Mouse (Mus musculus): ENCODE results near the gene Hmgb1.

Gene Hmgb1

DNA sequence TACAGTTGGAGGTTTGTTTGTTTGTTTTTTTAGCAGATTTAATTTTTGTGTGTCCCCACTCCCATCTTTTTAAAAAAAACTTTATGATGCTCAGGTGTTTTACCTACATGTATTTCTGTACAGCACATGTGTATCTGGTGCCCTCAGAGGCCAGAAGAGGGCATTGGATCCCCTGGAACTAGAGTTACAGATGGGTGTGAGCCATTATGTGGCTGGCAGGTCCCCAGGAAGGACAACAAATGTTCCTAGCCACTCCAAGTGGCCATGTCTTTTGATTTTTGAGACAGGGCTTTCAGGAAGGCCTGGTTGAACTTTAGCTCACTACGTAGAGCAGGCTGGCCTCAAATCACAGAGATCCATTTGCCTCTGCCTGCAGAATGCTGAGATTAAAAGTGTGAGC lies 121.5 kb downstream of the Hmgb1 start:
- DNase-seq (ENCODE audit: low read depth, low spot score): no peak

- DNase-seq (ENCODE audit: low read depth, low spot score): peak; percentile 20
Observed at GRCm38 (mm10) chr5:149053352-149054168, 130.7 kb downstream of the Hmgb1 start.

- peak; percentile 96 for DNase-seq (ENCODE audit: low read depth, low spot score)
Observed at GRCm38 (mm10) chr5:149052421-149053338, 131.6 kb downstream of the Hmgb1 start.

- DNase-seq (ENCODE audit: low read depth, low spot score): peak; percentile 21
Observed at GRCm38 (mm10) chr5:149051571-149052420, 132.5 kb downstream of the Hmgb1 start.

DNA sequence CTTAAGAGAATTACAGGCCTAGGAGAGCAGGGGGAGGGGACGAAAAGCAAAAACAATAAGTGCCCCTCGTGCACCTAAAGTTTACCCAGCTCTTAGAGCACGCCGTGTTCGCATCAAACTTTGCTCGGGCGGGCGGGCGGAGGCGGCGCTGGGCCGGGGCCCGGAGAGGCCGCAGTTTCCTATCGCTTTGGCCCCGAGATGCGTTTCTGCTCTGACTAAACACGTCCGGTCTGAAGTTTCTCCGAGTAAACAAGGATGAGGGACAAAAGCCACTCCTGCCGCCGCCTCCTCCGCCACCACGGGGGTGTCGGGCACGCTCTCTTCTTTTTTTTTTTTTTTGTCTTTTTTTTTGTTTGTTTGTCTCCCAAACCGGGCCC lies 133.1 kb downstream of the Hmgb1 start:
- DNase-seq (ENCODE audit: low read depth, low spot score): no peak

DNA sequence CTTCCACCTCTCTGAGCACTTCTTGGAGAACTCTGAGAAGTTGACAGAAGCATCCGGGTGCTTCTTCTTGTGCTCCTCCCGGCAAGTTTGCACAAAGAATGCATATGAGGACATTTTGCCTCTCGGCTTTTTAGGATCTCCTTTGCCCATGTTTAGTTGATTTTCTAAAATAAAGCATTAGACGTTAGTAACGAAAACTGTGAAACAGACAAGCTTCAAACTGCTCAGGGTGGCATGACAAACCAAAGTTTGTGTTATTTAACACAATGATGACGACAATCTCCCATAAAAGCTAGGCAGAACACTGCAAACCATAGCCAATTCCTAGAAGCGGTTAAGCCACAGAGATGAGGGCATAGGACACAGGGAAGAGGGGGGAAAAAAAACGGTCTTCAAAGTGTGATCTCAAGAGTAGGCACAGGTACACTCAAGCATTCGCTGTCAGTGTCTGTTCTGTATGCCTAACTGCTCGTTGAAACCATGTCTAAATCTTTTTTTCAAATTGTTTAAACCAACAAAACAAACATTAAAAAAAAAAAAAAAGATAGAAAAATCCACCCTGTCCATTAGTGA lies 133.6 kb downstream of the Hmgb1 start:
- DNase-seq (ENCODE audit: low read depth, low spot score): no peak

DNA sequence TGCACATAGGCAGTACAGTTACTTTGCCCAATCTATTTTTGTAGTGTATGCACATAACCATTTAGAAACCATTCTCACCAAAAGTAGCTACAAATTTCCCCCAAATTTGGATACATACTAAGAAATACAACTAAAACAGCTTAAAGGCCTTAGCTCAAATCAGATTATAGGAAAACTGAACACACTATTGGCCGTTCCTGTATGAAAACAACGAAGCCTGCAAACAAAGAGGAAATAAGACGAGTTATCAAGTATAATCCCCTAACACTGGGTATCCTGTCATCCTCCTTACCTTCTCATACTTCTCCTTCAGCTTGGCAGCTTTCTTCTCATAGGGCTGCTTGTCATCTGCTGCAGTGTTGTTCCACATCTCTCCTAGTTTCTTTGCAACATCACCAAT lies 134.9 kb downstream of the Hmgb1 start:
- DNase-seq (ENCODE audit: low read depth, low spot score): no peak

DNA sequence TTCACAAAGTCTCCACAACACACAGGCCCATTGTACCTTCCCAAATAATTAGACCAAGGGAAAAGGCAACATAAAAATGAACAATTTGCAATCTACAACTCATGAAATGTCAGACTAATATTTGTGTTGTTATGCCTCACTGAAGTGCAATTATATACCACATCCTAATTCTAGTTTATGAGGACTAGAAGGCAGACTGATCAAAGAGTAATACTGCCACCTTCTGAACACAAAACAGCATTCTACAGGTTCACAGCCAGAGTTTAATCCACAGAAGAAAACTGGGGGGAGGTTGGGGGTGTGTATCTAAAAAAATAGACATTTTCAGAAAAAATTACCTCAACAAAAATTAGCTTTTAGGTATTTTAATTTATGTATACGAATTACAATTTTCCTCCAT lies 135.3 kb downstream of the Hmgb1 start:
- no peak for DNase-seq (ENCODE audit: low read depth, low spot score)

DNA sequence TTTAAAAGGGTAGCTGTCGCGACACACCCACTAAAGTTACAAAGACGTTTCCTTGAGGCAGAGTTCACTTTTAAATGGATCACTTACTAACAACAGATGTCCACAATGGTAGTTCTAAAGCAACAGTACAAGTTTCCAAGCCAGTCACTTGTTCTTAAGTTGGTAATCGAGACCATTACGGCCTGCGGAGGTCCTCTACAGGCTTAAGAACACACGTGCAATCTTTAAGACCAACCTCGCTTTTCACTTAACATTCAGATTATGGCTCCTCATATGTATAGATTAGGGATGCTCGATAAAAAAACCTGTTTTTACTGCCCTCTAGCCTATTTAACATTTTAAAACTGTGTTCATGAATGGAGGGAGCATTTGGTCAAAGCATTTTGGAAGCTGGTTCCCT lies 137.6 kb downstream of the Hmgb1 start:
- DNase-seq (ENCODE audit: low read depth, low spot score): no peak

- no peak for DNase-seq (ENCODE audit: low read depth, low spot score)
Observed at GRCm38 (mm10) chr5:149045470-149046085, 138.7 kb downstream of the Hmgb1 start.

DNA sequence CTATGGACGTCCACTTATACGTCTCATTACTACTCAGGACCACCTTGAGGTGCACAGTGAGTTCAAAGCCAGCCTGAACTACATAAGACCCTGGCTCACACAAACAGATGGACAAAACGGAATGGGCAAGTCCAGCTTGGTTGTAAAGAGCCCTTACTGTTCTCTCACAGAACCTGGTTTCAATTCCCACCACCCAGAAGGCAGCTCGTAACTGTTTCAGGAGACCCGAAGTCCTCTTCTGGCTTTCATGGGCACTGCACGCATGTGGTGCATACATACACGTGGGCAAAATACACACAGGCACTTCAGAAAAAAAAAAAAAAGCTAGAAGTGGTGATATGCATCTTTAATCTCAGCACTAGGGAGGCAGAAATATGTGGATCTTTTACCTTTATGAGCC lies 139.2 kb downstream of the Hmgb1 start:
- DNase-seq (ENCODE audit: low read depth, low spot score): no peak

- no peak for DNase-seq (ENCODE audit: low read depth, low spot score)
Observed at GRCm38 (mm10) chr5:149044067-149044466, 140.2 kb downstream of the Hmgb1 start.

DNA sequence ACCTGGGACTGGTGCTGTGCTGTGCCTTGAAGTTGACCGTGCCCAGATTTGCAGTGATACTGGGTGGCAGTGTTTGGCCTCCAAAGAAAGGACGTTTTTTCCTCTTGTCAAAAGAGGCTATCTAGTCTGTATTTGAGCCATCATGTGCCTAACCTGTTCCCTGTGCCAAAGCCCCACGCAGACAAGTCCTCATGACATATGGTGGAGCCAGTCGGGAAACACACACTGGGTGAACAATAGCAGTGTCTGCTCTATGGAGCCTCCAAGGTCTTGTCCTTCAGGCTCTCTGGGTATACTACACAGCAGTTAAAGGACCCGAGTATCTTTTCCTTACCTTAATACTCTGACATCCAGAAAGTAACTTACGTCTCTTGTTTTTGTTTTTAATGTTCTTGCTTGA lies 141.0 kb downstream of the Hmgb1 start:
- no peak for DNase-seq (ENCODE audit: low read depth, low spot score)

GRCm38 (mm10) chr5:149039825-149040224 lies 144.5 kb downstream of the Hmgb1 start:
- peak; percentile 57 for DNase-seq (ENCODE audit: low read depth, low spot score)

- no peak for DNase-seq (ENCODE audit: low read depth, low spot score)
Observed at GRCm38 (mm10) chr5:149037729-149038128, 146.6 kb downstream of the Hmgb1 start.

- no peak for DNase-seq (ENCODE audit: low read depth, low spot score)
Observed at GRCm38 (mm10) chr5:149036920-149037319, 147.4 kb downstream of the Hmgb1 start.

DNA sequence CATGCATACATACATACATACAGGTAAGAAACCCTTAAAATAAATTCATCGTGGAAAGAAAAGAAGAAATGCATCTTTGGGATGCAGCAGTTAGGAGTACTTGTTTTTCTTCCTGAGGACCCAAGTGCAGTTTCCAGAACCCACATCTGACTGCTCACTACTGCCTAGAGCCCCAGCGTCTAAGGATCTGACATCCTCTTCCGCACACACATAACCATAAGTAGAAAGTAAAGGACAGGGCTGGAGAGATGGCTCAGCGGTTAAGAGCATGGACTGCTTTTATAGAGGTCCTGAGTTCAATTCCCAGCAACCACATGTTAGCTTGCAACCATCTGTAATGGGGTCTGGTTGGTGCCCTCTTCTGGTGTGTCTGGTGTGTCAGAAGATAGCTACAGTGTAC lies 151.9 kb downstream of the Hmgb1 start:
- DNase-seq (ENCODE audit: low read depth, low spot score): no peak

- no peak for DNase-seq (ENCODE audit: low read depth, low spot score)
Observed at GRCm38 (mm10) chr5:149031199-149031750, 153.0 kb downstream of the Hmgb1 start.

DNA sequence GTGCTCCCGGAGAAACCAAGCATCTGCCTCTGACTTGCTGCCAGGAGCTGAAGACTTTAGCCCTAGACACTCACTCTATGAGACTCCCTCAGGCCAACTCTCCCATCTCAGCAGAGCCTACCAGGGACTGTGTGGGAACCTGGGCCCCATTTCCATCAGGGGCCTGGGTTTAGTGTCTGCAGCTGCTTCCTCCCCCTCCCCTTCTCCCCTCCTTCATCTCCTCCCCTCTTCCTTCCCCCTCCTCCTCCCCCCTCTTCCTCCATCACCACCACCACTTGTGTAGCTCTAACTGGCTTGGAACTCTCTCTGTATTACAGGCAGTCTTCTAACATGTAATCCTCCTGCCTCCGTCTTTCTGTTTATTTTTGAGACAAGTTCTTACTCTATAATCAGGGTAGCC lies 154.2 kb downstream of the Hmgb1 start:
- no peak for DNase-seq (ENCODE audit: low read depth, low spot score)

DNA sequence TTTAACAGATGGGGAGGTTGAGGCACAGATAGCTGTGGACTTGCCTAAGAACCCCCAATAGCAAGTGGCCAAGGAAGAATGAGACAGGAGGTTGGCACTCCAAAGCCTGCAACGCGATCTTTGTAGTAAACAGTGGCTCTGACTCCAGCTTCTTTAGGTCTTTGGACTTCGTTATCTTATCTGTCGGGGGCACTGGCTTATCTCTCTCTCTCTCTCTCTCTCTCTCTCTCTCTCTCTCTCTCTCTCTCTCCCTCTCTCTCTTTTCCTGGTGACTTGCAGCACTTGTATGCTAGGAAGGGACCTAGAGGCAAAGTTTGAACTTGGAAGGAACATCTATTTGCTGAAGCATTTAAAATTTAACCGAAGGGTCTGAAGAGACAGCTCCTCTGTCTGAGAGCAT lies 155.9 kb downstream of the Hmgb1 start:
- no peak for DNase-seq (ENCODE audit: low read depth, low spot score)

- DNase-seq (ENCODE audit: low read depth, low spot score): no peak
Observed at GRCm38 (mm10) chr5:149027389-149027788, 156.9 kb downstream of the Hmgb1 start.

Data from c-Kit-negative CD71-positive TER-119-positive erythroid progenitor cells, embryonic 14.5 days (primary cell).